Mouse (Mus musculus) splenic B cell, adult 2 months (primary cell): ENCODE results near the gene Rhbdl1.

ENCODE experiments used
- DNase-seq: peaks from one replicate; pipeline ENCODE4 v3.0.0-alpha.2; 2011; ENCODE audit warnings: low read depth, low spot score
- H3K27me3 ChIP-seq: 2 replicates; pipeline ENCODE4 v1.6.1; 2012; ENCODE audit warnings: mild to moderate bottlenecking, low read length, moderate library complexity, mixed read lengths; ENCODE audit not compliant: control insufficient read depth, poor library complexity, insufficient read depth, severe bottlenecking
- H3K36me3 ChIP-seq: 2 replicates; pipeline ENCODE4 v1.6.1; 2012; ENCODE audit warnings: mild to moderate bottlenecking, low read length, moderate library complexity, mixed read lengths; ENCODE audit not compliant: control insufficient read depth, poor library complexity, insufficient read depth, severe bottlenecking

The Rhbdl1 gene

GRCm38 (mm10) chr17:25786781-25787504 is 50.2 kb downstream of the Rhbdl1 start:
- H3K27me3 ChIP-seq, result no peaks in the 10 kb centered on the region
- DNase-seq, result no peak
- peaks cover 4% of the 10 kb centered on the region for H3K36me3 ChIP-seq

GRCm38 (mm10) chr17:25786280-25786679 is 50.8 kb downstream of the Rhbdl1 start, which contains the start of gene Ccdc78:
TSS of gene Ccdc78 (plus strand) at chr17:25786580.
- Histone ChIP-seq H3K27me3 (no peaks in the 10 kb centered on the region), H3K36me3 (peaks cover 4% of the 10 kb centered on the region)
- no peak for DNase-seq

- peaks cover 9% of the 10 kb centered on the region for H3K36me3 ChIP-seq
- peak; percentile 98 for DNase-seq
- no peaks in the 10 kb centered on the region for H3K27me3 ChIP-seq
These were observed 51.8 kb downstream of the Rhbdl1 start, which contains the start of gene Haghl for GRCm38 (mm10) chr17:25785281-25785745. TSS of gene Haghl (minus strand) at chr17:25785673.
